Mouse (Mus musculus) kidney, adult 9 months (tissue): ENCODE measurements around the gene Tmem107.

Experiments
- DNase-seq: peaks from one replicate; pipeline ENCODE4 v3.0.0; 2022

The Tmem107 gene

GRCm38 (mm10) chr11:69059975-69060411 is 10.6 kb upstream of the Tmem107 start:
- DNase-seq = no peak

GRCm38 (mm10) chr11:69060448-69061254 is 10.0 kb upstream of the Tmem107 start:
- DNase-seq = no peak

GRCm38 (mm10) chr11:69061255-69061912 is 9.2 kb upstream of the Tmem107 start:
- no peak for DNase-seq

- DNase-seq = peak; percentile 90
Measured at GRCm38 (mm10) chr11:69062194-69062760, 8.3 kb upstream of the Tmem107 start.

GRCm38 (mm10) chr11:69062761-69063224 is 7.8 kb upstream of the Tmem107 start:
- peak; percentile 98 for DNase-seq

- peak; percentile 70 for DNase-seq
Measured at GRCm38 (mm10) chr11:69063413-69064201, 7.0 kb upstream of the Tmem107 start.

- DNase-seq = no peak
Measured at GRCm38 (mm10) chr11:69064259-69065133, 6.1 kb upstream of the Tmem107 start.

- DNase-seq = no peak
Measured at GRCm38 (mm10) chr11:69065394-69065925, 5.1 kb upstream of the Tmem107 start.

GRCm38 (mm10) chr11:69066163-69066861 is 4.3 kb upstream of the Tmem107 start:
- DNase-seq = no peak

GRCm38 (mm10) chr11:69066956-69067355 is 3.6 kb upstream of the Tmem107 start:
- DNase-seq = peak; percentile 95

GRCm38 (mm10) chr11:69067601-69068000 is 3.0 kb upstream of the Tmem107 start:
- no peak for DNase-seq

- no peak for DNase-seq
Measured at GRCm38 (mm10) chr11:69070093-69070492, 513 bp upstream of the Tmem107 start.

GRCm38 (mm10) chr11:69071262-69071661 is 656 bp downstream of the Tmem107 start:
- no peak for DNase-seq

- DNase-seq = no peak
Measured at GRCm38 (mm10) chr11:69072234-69072633, 1.6 kb downstream of the Tmem107 start.

GRCm38 (mm10) chr11:69072666-69073064 is 2.1 kb downstream of the Tmem107 start:
- no peak for DNase-seq

- peak; percentile 96 for DNase-seq
Measured at GRCm38 (mm10) chr11:69073065-69073888, 2.7 kb downstream of the Tmem107 start.

GRCm38 (mm10) chr11:69073951-69074775 is 3.6 kb downstream of the Tmem107 start:
- DNase-seq = no peak

GRCm38 (mm10) chr11:69074776-69075069 is 4.1 kb downstream of the Tmem107 start:
- no peak for DNase-seq

- no peak for DNase-seq
Measured at GRCm38 (mm10) chr11:69075764-69076479, 5.3 kb downstream of the Tmem107 start.
